Mouse (Mus musculus) liver, postnatal 0 days (tissue): Measurements from ENCODE around the gene Gcdh. TPM values are rescaled to one million over a fixed set of nuclear protein-coding genes. Genes with fewer than 3 reads are reported as not detected.

ENCODE experiments used
- ATAC-seq: fragments of 200-750 bp; cut with Nextera tagmentation; 2 replicates; pipeline ENCODE4 v1.8.0; 2017; ENCODE audit warnings: mild to moderate bottlenecking, moderate library complexity
- DNase-seq: peaks from one replicate; pipeline ENCODE4 v3.0.0-alpha.2; 2016
- H3K27ac ChIP-seq: fragments of 300-500 bp; sonication (generic); 2 replicates; pipeline ENCODE4 v1.5.1; 2014; ENCODE audit warnings: antibody characterized with exemption, moderate library complexity, mild to moderate bottlenecking, low read depth
- H3K27me3 ChIP-seq: fragments of 300-500 bp; sonication (generic); 2 replicates; pipeline ENCODE4 v1.6.1; 2014; ENCODE audit warnings: low read length, control low read depth, mixed read lengths; ENCODE audit not compliant: insufficient read depth
- H3K36me3 ChIP-seq: fragments of 300-500 bp; sonication (generic); replicated peaks from 2 replicates; pipeline ENCODE4 v1.6.1; 2014; ENCODE audit warnings: mild to moderate bottlenecking, control low read depth, low read length, moderate library complexity, mixed read lengths; ENCODE audit not compliant: insufficient read depth
- H3K4me1 ChIP-seq: fragments of 300-500 bp; sonication (generic); 2 replicates; pipeline ENCODE4 v1.6.1; 2014; ENCODE audit warnings: antibody characterized with exemption, mild to moderate bottlenecking, control low read depth; ENCODE audit not compliant: insufficient read depth
- H3K4me2 ChIP-seq: fragments of 300-500 bp; sonication (generic); 2 replicates; pipeline ENCODE4 v1.6.1; 2014; ENCODE audit warnings: low read depth, mild to moderate bottlenecking, low read length, moderate library complexity, mixed read lengths
- H3K4me3 ChIP-seq: fragments of 300-500 bp; sonication (generic); 2 replicates; pipeline ENCODE4 v1.5.1; 2014; ENCODE audit warnings: low read depth, low read length
- H3K9ac ChIP-seq: fragments of 300-500 bp; sonication (generic); replicated peaks from 2 replicates; pipeline ENCODE4 v1.6.1; 2014; ENCODE audit warnings: mild to moderate bottlenecking, moderate library complexity
- H3K9me3 ChIP-seq: fragments of 300-500 bp; sonication (generic); 2 replicates; pipeline ENCODE4 v1.6.1; 2016; ENCODE audit warnings: mild to moderate bottlenecking, control low read depth, low read length, mixed read lengths
- CTCF ChIP-seq: sonication (generic); IDR thresholded peaks from 2 replicates; pipeline ENCODE4 v1.5.1; 2016; ENCODE audit warnings: antibody characterized with exemption, low read depth
- EP300 ChIP-seq: IDR thresholded peaks from 2 replicates; pipeline ENCODE4 v1.6.1; 2016; ENCODE audit warnings: antibody characterized with exemption, low read depth, mild to moderate bottlenecking
- WGBS: fragments of 180-500 bp; shearing (Covaris S2); extraction: QIAGEN DNeasy Blood & Tissue Kit; methylation state at CpG from one replicate; pipeline ENCODE4 v1.1.7; 2014; ENCODE audit not compliant: insufficient replicate concordance; 5-methylcytosine and 5-hydroxymethylcytosine counted together
- polyA plus RNA-seq: library from polyadenylated mRNA; unstranded; fragments of >200 nt; fragmentation: Nextera tagmentation; extraction: Ambion mirVana; gene quantifications from 2 replicates; pipeline ENCODE4 v1.2.1, GENCODE M21; 2015

Gcdh gene
- polyA plus RNA-seq, 1 experiment from 2014 or later: 139 TPM

GRCm38 (mm10) chr8:84934860-84935259 lies 41.1 kb upstream of the Gcdh start:
- 3% methylated on average over 15 of the region's 15 CpGs for WGBS
- ATAC-seq (no peak), DNase-seq (no peak)
- peaks cover 64% of the 10 kb centered on the region for H3K27me3 ChIP-seq
- H3K4me3 ChIP-seq: no peak overlapping the region
- H3K27ac ChIP-seq: no peak overlapping the region
- TF ChIP-seq EP300: no peak
- no peak for TF ChIP-seq CTCF
- no peaks in the 10 kb centered on the region for H3K9me3 ChIP-seq
- no peak overlapping the region for H3K4me2 ChIP-seq
- H3K9ac ChIP-seq: no peak overlapping the region
- no peaks in the 10 kb centered on the region for H3K36me3 ChIP-seq
- H3K4me1 ChIP-seq: no peaks in the 10 kb centered on the region; the same call in none of the 2 replicates

- peaks cover 70% of the 10 kb centered on the region for H3K27me3 ChIP-seq
- DNase-seq (no peak), ATAC-seq (no peak)
- no peak overlapping the region for H3K4me2 ChIP-seq
- no peak overlapping the region for H3K9ac ChIP-seq
- H3K9me3 ChIP-seq: no peaks in the 10 kb centered on the region
- H3K36me3 ChIP-seq: no peaks in the 10 kb centered on the region
- no peaks in the 10 kb centered on the region; the same call in none of the 2 replicates for H3K4me1 ChIP-seq
- H3K27ac ChIP-seq: no peak overlapping the region
- 66% methylated on average over 16 of the region's 16 CpGs for WGBS
- no peak overlapping the region for H3K4me3 ChIP-seq
- TF ChIP-seq EP300: no peak
- TF ChIP-seq CTCF: no peak
Observed at GRCm38 (mm10) chr8:84933767-84934559, 40.2 kb upstream of the Gcdh start.

GRCm38 (mm10) chr8:84930582-84930981 lies 36.9 kb upstream of the Gcdh start:
- Histone ChIP-seq H3K27me3 (peaks cover 47% of the 10 kb centered on the region), H3K36me3 (no peaks in the 10 kb centered on the region), H3K9me3 (no peaks in the 10 kb centered on the region), H3K9ac (no peak overlapping the region), H3K4me1 (peaks cover 4% of the 10 kb centered on the region; the same call in 1 of the 2 replicates), H3K4me2 (no peak overlapping the region), H3K4me3 (no peak overlapping the region), H3K27ac (no peak overlapping the region)
- TF ChIP-seq CTCF: no peak
- TF ChIP-seq EP300: no peak
- 76% methylated on average over 13 of the region's 13 CpGs for WGBS
- no peak for DNase-seq
- no peak for ATAC-seq

GRCm38 (mm10) chr8:84928456-84929306 lies 35.0 kb upstream of the Gcdh start:
- H3K4me2 ChIP-seq: peak overlapping the region; percentile 53
- peak; percentile 55 for ATAC-seq
- 5% methylated on average over 52 of the region's 52 CpGs for WGBS
- peaks cover 4% of the 10 kb centered on the region; the same call in 1 of the 2 replicates for H3K4me1 ChIP-seq
- peaks cover 29% of the 10 kb centered on the region for H3K27me3 ChIP-seq
- no peaks in the 10 kb centered on the region for H3K36me3 ChIP-seq
- peak; percentile 83 for DNase-seq
- H3K4me3 ChIP-seq: no peak overlapping the region
- no peak overlapping the region for H3K9ac ChIP-seq
- peak; percentile 88 for TF ChIP-seq CTCF
- TF ChIP-seq EP300: no peak
- no peaks in the 10 kb centered on the region for H3K9me3 ChIP-seq
- no peak overlapping the region for H3K27ac ChIP-seq

- H3K9ac ChIP-seq: no peak overlapping the region
- peaks cover 28% of the 10 kb centered on the region for H3K27me3 ChIP-seq
Observed at GRCm38 (mm10) chr8:84927513-84927912, 33.8 kb upstream of the Gcdh start.

GRCm38 (mm10) chr8:84925557-84925956 lies 31.8 kb upstream of the Gcdh start:
- 55% methylated on average over 6 of the region's 7 CpGs for WGBS

More at GRCm38 (mm10) chr8:84927513-84927912, 33.8 kb upstream of the Gcdh start:
- no peak for TF ChIP-seq EP300
- TF ChIP-seq CTCF: no peak
- DNase-seq (peak; percentile 77), ATAC-seq (peak; percentile 87)
- WGBS: 87% methylated on average over 1 of the region's 1 CpGs
- Histone ChIP-seq H3K36me3 (no peaks in the 10 kb centered on the region), H3K4me3 (no peak overlapping the region), H3K4me1 (peaks cover 4% of the 10 kb centered on the region; the same call in 1 of the 2 replicates), H3K4me2 (no peak overlapping the region), H3K9me3 (no peaks in the 10 kb centered on the region), H3K27ac (no peak overlapping the region)

More at GRCm38 (mm10) chr8:84925557-84925956, 31.8 kb upstream of the Gcdh start:
- Histone ChIP-seq H3K4me3 (no peak overlapping the region), H3K36me3 (no peaks in the 10 kb centered on the region), H3K9ac (no peak overlapping the region), H3K9me3 (no peaks in the 10 kb centered on the region), H3K27me3 (peaks cover 23% of the 10 kb centered on the region), H3K4me2 (no peak overlapping the region), H3K27ac (no peak overlapping the region), H3K4me1 (peaks cover 4% of the 10 kb centered on the region; the same call in 1 of the 2 replicates)
- DNase-seq (peak; percentile 13), ATAC-seq (no peak)
- no peak for TF ChIP-seq EP300
- TF ChIP-seq CTCF: no peak
